Mouse (Mus musculus) liver, adult (tissue): ENCODE results near the gene Chtf18.

Experiments used
- GATA4 ChIP-seq: IDR thresholded peaks from 2 replicates; pipeline ENCODE4 v1.6.1; 2014; ENCODE audit warnings: mild to moderate bottlenecking, low read length; ENCODE audit not compliant: insufficient replicate concordance

Gene Chtf18

GRCm38 (mm10) chr17:25711136-25711535 lies 16.1 kb downstream of the Chtf18 start:
- TF ChIP-seq GATA4: no peak

GRCm38 (mm10) chr17:25709994-25710393 lies 17.2 kb downstream of the Chtf18 start:
- no peak for TF ChIP-seq GATA4

GRCm38 (mm10) chr17:25700863-25701496 lies 26.2 kb downstream of the Chtf18 start:
- no peak for TF ChIP-seq GATA4

GRCm38 (mm10) chr17:25698446-25698845 lies 28.8 kb downstream of the Chtf18 start:
- TF ChIP-seq GATA4: no peak

- TF ChIP-seq GATA4: no peak
Observed at GRCm38 (mm10) chr17:25696263-25696662, 31.0 kb downstream of the Chtf18 start.

- TF ChIP-seq GATA4: no peak
Observed at GRCm38 (mm10) chr17:25688922-25689321, 38.3 kb downstream of the Chtf18 start.

GRCm38 (mm10) chr17:25686323-25686722 lies 40.9 kb downstream of the Chtf18 start:
- TF ChIP-seq GATA4: no peak

GRCm38 (mm10) chr17:25681636-25682035 lies 45.6 kb downstream of the Chtf18 start:
- no peak for TF ChIP-seq GATA4

GRCm38 (mm10) chr17:25679818-25680217 lies 47.4 kb downstream of the Chtf18 start:
- TF ChIP-seq GATA4: no peak

- TF ChIP-seq GATA4: no peak
Observed at GRCm38 (mm10) chr17:25677969-25678368, 49.2 kb downstream of the Chtf18 start.

GRCm38 (mm10) chr17:25672982-25673381 lies 54.2 kb downstream of the Chtf18 start:
- TF ChIP-seq GATA4: no peak
